Mouse (Mus musculus): Measurements from ENCODE around the gene Srl.

Gene Srl

GRCm38 (mm10) chr16:4474040-4474881 is 67.4 kb downstream of the Srl start:
- DNase-seq (ENCODE audit: low spot score in 2 of 2), result peak in 1 of 2 experiments; percentile 14

- no peak for DNase-seq (ENCODE audit: low spot score in 2 of 2)
Measured at GRCm38 (mm10) chr16:4473231-4473630, 68.4 kb downstream of the Srl start.

GRCm38 (mm10) chr16:4472687-4473086 is 68.9 kb downstream of the Srl start:
- DNase-seq (ENCODE audit: low spot score in 2 of 2), result no peak

GRCm38 (mm10) chr16:4469599-4470352 is 71.8 kb downstream of the Srl start:
- DNase-seq (ENCODE audit: low spot score in 2 of 2), result no peak

GRCm38 (mm10) chr16:4464529-4465089 is 77.0 kb downstream of the Srl start:
- no peak for DNase-seq (ENCODE audit: low spot score in 2 of 2)

- no peak for DNase-seq (ENCODE audit: low spot score in 2 of 2)
Measured at GRCm38 (mm10) chr16:4457927-4458326, 83.7 kb downstream of the Srl start.

- no peak for DNase-seq (ENCODE audit: low spot score in 2 of 2)
Measured at GRCm38 (mm10) chr16:4456391-4456790, 85.2 kb downstream of the Srl start.

- DNase-seq (ENCODE audit: low spot score in 2 of 2), result no peak
Measured at GRCm38 (mm10) chr16:4455693-4456092, 85.9 kb downstream of the Srl start.

- no peak for DNase-seq (ENCODE audit: low spot score in 2 of 2)
Measured at GRCm38 (mm10) chr16:4454563-4454962, 87.1 kb downstream of the Srl start.

GRCm38 (mm10) chr16:4449418-4449817 is 92.2 kb downstream of the Srl start:
- no peak for DNase-seq (ENCODE audit: low spot score in 2 of 2)

- DNase-seq (ENCODE audit: low spot score in 2 of 2), result no peak
Measured at GRCm38 (mm10) chr16:4448235-4448634, 93.4 kb downstream of the Srl start.

GRCm38 (mm10) chr16:4446395-4446794 is 95.2 kb downstream of the Srl start:
- no peak for DNase-seq (ENCODE audit: low spot score in 2 of 2)

- no peak for DNase-seq (ENCODE audit: low spot score in 2 of 2)
Measured at GRCm38 (mm10) chr16:4444378-4444777, 97.2 kb downstream of the Srl start.

GRCm38 (mm10) chr16:4439302-4440066 is 102.1 kb downstream of the Srl start:
- no peak for DNase-seq (ENCODE audit: low spot score in 2 of 2)

- no peak for DNase-seq (ENCODE audit: low spot score in 2 of 2)
Measured at GRCm38 (mm10) chr16:4436738-4437137, 104.9 kb downstream of the Srl start.

- no peak for DNase-seq (ENCODE audit: low spot score in 2 of 2)
Measured at GRCm38 (mm10) chr16:4435371-4435770, 106.2 kb downstream of the Srl start.

GRCm38 (mm10) chr16:4431841-4432240 is 109.8 kb downstream of the Srl start:
- no peak for DNase-seq (ENCODE audit: low spot score in 2 of 2)

- DNase-seq (ENCODE audit: low spot score in 2 of 2), result no peak
Measured at GRCm38 (mm10) chr16:4431013-4431412, 110.6 kb downstream of the Srl start.

- no peak for DNase-seq (ENCODE audit: low spot score in 2 of 2)
Measured at GRCm38 (mm10) chr16:4430232-4430631, 111.4 kb downstream of the Srl start.

Data from spleen, postnatal 36 days (tissue).